Mouse (Mus musculus) heart, postnatal 14 days (tissue): Measurements from ENCODE around the gene Gm49318. TPM values are rescaled to one million over a fixed set of nuclear protein-coding genes. Genes with fewer than 3 reads are reported as not detected.
A peak's percentile ranks its signal among the peaks of the same experiment; 100 is the strongest.

ENCODE experiments used
- DNase-seq, 2 experiments: peaks; one replicate each; pipeline ENCODE4 v3.0.0; 2021 to 2022
- intact Hi-C: fragments of 180-260 bp; cut with DNase I; formaldehyde crosslinking; loops from one replicate; pipeline ENCODE4 v1.15.1; 2025
- total RNA-seq, 2 experiments: library from RNA; stranded (reverse); gene quantifications; 2 replicates each; pipeline ENCODE4 v1.2.3; 2021

Gm49318 gene
- total RNA-seq, 2 experiments from 2014 or later: not detected

DNA sequence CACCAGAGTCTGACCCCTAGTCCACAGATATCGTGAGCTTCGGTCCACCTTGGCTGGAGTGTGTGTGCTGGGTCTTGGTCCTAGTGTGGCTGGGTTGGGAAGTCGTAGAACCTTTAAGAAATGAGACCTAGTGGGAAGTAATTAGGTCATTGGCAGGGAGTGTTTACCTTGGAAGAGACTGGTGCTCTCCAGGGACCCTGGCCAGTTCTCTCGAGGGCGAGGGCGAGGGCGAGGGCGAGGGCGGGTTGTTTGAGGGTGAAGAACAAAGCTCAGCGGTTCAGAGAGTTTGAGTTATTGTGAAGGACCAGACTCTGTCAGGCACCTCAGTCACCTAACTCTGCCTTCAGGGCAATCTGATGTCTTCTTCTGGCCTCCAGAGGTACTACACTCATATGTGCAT lies 33.2 kb downstream of the Gm49318 start:
- no peak for DNase-seq
- intact Hi-C loops: no loop called here

DNA sequence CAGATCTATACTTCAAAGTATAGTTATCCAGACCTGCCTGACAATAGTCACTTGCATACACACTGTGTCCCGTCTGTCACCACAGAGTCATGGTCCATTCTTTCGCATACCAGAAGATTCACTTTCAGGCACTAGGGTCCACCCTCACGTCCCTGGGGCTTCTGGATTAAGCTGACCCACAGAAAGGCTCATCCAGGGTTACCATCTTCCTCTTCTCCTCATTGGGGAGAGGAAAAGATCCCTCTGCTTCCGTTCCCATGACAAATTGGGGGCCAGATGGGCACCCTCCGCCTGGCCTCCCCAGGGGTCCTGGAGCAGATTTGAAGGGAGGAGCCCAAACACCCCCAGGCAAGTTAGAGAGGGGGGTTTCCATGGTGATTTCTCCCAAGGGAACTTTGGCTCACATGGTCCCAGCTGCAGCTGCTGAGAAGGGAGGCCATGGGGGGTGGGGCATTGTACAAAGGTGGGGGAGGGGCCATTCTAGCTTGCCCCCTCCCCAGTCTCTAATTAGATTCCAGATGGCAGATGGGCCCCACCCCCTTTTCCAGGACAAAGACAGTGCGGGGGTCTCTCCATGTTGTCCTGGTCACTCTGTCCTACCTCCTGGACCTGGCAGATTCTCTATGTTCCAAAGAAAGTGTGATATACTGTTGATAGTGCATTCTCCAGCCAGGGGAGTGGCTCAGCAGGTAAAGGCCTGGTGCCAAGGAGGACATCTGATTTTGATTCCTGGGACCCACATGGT lies 35.6 kb downstream of the Gm49318 start:
- no peak for DNase-seq
- intact Hi-C loops: no loop called here

DNA sequence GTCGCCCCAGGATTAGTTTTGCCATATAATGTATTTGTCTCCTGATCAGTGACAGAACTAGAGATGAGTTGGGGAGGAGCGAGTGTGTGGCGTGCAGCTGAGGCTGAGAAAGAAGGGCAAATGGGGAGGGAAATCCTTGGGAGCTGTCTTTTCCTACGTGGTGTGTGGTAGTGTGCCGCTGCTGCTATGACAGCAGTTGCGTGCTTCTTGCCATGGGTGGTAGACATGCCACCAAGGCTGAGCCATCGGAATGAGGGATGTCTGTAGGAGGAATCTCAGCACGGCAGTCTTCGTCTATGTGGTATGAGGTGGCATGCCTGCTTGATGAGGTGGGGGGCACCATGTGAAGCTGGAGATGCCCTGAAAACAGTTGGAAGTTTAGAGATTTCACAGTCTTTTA lies 40.7 kb downstream of the Gm49318 start:
- no peak for DNase-seq
- intact Hi-C loops: no loop called here

DNA sequence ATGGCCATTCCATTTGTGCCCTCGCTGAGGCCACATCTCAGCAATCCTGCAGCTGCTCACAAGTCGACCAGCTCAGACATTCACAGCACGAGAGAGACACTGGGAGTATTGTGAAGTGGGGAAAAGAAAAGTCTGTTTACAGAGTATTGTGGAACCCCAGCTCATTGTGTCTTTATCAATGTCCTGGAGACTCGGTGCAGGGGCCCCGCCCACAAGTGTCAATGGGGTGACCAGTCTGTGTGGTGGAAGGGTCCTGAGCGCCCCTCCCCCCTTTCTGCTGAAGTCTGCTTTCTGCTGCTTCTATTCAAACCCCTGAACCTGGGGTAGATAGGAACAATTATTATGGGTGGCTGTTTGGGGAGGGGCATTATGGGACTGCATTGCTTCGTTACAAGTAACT lies 42.6 kb downstream of the Gm49318 start:
- intact Hi-C loops: no loop called here
- DNase-seq: no peak

DNA sequence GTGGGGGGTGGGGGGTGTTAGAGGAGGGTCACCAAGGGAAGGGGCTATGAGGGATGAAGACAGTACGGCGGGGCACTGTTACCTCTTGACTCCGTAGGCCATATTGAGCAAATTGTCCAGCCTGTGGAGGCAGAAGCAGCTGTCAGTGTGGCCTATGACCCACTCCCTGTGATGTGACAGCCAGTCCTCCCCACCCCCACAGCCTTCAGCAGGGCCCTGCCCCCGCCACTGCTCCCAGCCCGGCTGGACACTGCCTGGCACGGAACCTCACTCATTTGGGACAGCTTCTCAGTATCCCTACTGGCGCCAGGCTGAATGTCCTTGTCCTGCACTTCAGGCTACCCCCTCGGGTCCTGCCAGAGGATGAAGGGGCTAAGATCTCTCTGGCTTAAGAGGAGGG lies 46.5 kb downstream of the Gm49318 start:
- intact Hi-C loops: no loop called here
- DNase-seq: no peak

DNA sequence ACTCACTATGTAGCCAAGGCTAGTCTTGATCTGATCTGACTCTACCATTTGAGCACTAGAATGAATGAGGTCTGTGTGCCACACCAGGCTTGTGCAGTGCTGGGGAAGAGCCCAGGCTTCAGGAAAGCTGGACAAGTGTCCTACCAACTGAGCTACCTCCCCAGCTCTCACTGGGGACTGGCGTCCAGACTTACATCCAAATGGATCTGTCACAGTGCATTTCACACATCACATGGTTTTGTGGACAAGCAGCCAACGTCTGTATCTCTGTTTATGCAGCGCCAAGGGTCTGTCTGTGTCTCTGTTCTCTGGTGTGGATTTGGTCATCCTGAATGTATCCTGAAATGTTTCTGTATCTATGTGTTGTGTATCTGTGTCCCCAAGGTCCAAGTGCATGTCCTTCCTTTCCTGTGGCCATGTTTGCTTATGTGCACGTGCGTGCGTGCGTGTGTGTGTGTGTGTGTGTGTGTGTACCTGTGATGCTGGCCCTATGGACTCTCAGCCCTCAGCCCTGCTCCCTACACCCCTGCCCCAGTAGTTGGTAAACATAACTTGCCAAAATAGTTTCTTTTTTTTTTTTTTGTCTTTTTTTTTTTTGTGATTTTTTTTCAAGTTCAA lies 53.7 kb downstream of the Gm49318 start:
- DNase-seq: no peak
- intact Hi-C loops: no loop called here

DNA sequence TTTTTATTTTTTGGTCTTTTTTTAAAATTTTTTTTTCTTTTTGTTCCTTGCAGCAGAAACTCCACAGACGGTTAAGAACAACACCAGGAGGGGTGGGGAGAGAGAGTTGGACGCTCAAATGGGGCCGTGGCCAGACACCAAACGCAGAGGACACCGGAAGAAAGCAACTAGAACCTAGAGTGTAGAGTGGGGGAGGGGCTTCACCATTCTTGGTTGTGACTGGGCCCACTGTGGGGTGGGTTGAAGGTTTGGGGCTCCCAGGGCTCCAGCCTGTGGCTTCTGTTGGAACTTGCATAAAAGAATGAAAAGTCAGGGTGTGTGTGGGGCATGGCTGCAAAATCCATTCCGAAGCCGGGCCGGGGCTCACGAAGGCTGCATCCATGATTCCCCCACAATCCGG lies 54.8 kb downstream of the Gm49318 start:
- intact Hi-C loops: no loop called here
- no peak for DNase-seq

DNA sequence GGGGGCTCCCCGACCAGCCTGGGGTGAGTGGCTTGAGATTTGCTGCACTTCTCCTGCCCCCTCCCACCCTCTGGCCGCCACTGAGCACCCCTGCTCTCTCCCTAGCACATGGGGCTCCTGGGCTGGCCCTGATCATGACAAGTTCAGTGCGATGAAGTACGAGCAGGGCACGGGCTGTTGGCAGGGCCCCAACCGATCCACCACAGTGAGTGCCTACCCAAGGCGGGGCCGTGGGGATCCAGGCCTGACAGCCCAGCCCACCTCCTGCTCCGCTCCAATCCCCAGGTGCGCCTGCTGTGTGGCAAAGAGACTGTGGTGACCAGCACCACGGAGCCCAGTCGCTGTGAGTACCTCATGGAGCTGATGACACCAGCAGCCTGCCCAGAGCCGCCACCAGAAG lies 58.3 kb downstream of the Gm49318 start:
- intact Hi-C loops: no loop called here
- DNase-seq: no peak

DNA sequence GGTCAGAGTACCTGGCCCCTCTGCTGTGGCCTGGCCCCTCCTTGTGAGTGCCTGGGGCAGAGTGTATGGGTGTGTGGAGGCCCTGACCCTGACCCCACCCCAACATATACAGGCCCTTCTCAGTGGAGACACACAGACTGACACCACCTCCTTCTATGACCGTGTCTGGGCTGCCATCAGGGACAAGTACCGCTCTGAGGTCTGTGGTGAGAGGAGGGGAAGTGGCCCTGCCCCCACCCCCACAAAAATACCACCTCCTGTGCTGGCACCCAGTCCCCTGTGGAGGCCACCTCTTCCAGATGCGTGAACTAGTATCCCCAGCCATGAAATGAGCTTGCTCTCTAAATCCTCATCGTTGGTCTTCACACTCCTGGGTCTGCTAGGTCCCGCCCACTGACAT lies 60.0 kb downstream of the Gm49318 start:
- no peak for DNase-seq
- intact Hi-C loops: no loop called here

DNA sequence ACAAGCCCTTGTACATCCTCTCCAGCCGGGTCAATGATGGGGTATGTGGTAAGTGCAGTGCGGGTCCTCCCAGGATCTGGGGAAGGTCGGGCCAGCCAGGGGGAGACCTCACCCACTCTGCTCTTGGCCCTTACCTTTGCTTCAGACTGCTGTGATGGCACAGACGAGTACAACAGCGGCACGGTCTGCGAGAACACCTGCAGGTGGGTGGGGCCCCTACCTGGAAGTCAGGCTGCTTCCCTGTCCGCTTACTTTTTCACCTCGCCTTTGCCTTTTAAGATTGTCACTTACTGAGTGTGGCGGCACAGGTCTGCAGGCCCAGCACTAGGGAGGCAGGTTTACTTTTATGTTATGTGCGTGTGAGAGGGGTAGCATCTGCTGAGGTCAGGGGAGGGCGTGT lies 66.5 kb downstream of the Gm49318 start:
- no peak for DNase-seq
- intact Hi-C loops: no loop called here

DNA sequence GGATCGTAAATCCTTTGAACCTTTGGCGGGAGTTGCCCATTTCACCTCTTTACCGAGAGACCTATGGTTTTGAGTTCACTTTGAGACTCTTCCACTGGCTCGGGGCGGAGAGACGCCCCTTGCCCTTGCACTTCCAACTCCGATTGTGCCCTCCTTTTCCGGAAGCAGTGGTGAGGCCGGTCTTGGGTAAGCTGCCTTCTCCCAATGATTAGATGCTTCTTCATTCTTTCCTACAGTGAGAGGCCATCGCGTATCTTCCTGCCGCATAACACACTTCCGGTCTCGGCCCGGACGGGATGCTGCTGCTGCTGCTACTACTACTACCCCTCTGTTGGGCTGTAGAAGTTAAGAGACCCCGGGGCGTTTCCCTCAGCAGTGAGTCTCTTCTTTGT lies 67.9 kb downstream of the Gm49318 start:
- peak in 1 of 2 experiments; percentile 26 for DNase-seq
- intact Hi-C loops: no loop called here

DNA sequence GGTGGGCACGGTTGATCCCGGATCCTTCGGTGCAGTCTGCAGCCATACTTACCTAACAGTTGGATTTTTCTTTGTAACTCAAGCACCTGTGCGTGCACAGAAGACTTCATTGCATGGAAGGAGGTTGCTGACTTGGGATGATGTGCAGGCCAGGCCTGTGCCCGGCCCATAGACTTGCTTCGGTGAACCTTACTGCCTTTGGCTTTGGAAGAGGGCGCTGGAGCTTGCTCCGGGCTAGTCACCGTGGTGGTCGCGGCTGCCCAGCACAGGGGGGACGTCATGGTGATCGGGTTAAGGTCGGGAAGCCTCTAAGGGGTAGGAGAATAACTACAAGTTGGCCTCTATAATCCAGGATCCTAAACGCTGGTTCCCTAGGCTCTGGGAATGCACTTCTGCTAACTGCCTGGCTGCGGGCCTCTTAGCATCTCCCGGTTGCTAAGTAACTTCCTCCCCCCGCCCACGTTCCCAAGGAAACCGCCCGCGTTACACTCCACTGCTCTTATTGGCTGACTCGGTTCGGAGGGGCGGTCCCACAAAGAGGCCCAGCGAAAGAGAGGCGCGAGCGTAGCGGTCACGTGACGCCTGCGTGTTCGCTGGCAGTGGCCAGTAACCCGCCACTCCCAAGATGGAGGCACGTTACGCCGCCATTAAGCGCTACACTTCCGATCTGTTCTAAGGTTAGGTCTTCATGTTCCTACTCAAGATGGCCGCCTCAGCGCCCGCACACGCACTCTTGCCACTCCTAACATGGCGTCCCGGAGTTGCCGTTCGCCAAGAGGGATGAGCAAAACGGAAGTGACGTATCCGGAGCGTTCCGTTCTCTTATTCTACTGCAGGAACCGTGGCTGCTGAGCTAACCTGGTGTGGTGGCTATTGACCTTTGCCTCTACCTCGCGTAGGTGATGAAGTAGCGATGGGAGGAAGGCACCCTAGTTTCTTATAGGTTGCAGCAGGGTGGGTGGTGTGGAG lies 68.6 kb downstream of the Gm49318 start, which contains the start of the genes Ccdc151 and Prkcsh:
Gene Ccdc151 (minus strand): TSS at position 441 of the 969 bp plus-strand sequence.
Gene Prkcsh (plus strand): TSS at position 613 of the 969 bp plus-strand sequence.
- intact Hi-C loops: no loop called here
- peak; percentile 98 to 99 for DNase-seq

DNA sequence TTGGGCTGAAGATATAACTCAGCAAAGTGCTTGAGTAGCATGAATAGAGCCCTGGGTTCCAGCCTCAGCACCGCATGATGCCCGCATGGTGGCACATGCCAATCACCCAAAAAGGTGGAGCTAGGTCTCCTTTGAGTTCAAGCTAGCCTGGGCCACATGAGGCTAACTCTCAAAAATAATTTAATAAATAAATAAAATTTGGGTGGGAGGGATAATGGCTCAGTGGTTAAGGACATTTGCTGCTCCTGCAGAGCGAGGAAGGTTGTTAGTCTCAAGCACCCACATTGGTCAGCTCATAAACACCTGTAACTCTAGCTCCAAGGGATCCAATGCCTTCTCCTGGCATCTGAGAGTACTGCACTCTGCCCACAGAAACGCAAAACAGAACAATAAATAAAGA lies 69.4 kb downstream of the Gm49318 start:
- DNase-seq: no peak
- intact Hi-C loops: no loop called here

DNA sequence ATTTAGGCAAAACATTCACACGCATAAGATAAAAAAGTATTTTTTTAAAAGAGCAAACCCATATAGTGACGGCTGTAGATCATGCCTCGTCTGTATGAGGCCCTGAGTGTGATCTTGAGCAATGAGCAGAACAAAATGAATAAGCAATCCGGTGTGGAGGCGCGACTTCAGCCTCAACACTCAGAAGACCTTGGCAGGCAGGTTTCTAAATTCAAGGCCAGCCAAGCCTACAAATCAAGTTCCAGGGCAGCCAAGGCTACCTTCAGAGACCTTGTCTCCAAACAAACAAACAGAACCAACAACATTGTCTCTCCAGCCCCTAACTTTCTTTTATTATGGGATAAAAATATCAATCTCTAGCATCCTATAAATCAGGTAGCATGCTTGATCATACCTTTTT lies 70.8 kb downstream of the Gm49318 start:
- intact Hi-C loops: no loop called here
- DNase-seq: no peak

DNA sequence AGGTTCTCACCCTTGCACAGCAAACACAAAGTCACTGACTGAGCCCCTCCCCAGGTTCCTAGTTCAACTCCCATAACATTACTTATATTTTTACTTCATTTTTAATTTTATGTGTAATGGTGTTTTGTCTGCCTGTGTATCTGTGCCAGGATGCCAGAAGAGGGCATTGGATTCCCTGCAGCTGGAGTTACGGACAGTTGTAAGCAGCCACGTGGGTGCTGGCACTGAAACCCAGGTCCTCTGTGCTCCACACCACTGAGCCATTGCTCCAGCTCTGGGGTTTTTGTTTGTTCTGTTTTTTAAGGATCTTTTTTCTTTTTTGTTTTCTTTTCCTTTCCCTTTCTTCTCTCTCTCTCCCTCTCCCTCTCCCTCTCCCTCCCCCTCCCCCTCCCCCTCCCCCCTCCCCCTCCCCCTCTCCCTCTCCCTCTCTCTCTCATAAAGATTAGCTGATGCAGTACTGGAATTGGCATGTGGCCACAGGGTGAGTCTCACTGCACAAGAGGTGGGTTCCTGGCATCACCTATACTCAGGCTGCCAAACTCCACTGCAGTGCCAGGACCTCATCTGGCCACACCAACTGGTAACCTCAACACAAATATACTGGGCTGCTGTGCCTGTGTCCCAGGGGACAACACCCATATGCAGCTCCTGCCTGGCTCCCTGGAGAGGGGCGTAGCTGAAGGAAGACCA lies 74.7 kb downstream of the Gm49318 start:
- DNase-seq: no peak
- intact Hi-C loops: no loop called here

DNA sequence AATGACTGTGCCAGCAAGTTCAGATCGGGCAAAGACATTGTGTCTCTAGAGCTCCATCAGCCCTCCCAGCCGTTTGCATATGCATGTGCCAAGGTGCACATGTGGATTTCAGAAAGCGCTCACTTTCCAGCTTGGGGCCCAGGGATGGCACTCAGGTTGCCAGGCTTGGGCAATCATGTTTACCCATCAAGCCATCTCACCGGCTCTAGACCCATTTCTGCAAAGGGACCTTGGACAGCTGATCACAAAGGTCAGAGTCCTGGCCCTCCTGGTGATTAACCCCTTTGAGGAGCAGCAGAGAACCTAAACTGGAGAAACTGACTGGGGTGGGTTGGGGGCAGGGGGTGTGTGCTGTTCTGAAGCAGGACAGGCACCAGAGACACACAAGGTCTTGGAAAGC lies 78.8 kb downstream of the Gm49318 start:
- DNase-seq: no peak
- intact Hi-C loops: no loop called here

DNA sequence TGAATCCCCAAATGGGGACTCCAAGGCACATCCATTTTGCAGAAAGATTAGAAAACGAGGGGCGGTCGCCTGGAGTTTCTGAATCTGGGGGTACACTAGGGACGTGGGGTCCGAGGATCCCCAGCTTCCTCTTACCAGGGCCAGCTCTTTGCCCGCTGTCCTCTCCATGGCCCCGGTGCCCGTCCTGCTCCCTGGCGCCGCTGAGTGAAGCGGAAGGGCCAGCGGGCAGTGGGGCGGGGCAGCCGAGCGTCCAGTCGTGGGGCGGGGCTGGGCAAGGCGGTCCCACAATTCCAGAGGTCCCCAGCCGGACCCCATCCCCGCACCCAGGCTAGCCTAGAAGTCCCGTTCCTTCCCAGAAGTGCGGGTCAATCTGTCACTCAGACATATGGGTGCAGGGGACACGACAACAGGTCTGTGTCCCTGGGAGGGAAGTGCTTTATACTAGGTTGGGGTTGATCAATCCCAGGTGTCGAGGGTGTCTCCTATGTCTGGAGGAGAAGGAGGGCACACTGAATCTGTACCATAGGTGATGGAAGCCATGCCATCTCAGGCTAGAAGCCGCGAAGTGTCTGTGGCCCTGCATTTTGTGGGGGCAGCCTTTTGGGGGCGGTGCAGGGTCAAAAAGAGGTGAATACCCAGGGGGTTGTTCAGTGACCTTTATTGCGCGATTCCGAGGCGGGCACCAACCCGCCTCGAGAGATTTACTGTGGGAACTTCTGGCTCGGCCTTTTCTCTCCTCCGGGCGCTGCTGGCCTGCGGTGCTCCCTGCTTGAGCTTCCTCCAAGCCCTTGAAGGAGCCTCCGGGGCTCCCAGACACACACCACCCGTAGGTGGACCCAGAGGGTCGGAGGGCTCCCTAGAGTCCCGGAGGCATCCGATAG lies 81.6 kb downstream of the Gm49318 start, which contains the start of gene Rgl3:
Gene Rgl3 (minus strand): TSS at position 217 of the 881 bp plus-strand sequence.
- intact Hi-C loops: no loop called here
- DNase-seq: peak; percentile 61 to 62

DNA sequence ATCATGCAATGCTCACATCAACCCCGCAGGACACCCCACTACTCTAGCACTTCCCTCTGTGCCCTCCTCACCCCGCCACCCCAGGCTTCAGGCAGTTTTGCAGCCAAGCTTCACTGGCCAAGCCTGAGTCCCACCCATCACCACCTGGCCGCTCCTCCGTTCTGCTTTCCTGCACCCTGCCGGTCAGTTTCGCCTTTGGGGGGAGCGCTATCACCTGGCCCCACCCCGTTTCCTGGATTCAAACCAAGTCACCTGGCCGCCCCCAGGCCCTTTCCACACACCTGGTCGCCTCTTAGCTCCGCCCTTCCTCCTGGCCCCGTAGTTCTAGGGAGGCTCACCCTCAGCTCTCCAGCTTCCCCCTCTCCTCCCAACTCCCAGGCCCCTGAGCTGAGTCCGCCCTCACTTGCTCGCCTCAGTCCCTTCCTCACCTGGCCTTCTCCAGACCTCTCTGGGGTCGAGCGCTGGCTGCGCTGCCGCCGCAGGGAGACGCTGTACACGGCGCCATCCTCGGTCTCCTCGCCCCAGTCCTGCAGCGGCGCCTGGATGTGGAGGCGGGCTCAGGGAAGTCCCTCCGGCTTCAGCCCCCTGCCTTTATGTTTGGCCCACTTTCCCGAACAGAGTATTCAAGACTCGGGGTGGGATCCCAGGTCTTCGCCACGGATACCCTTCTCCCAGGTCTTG lies 82.5 kb downstream of the Gm49318 start:
- intact Hi-C loops: no loop called here
- peak in 1 of 2 experiments; percentile 15 for DNase-seq
